Mouse (Mus musculus): ENCODE data around the gene Commd9.

Commd9 gene

GRCm38 (mm10) chr2:101909326-101910080 lies 23.5 kb downstream of the Commd9 start:
- DNase-seq (ENCODE audit: low read depth, low spot score), result no peak

- no peak for DNase-seq (ENCODE audit: low read depth, low spot score)
Measured at GRCm38 (mm10) chr2:101918518-101918917, 32.5 kb downstream of the Commd9 start.

- peak; percentile 15 for DNase-seq (ENCODE audit: low read depth, low spot score)
Measured at GRCm38 (mm10) chr2:101920136-101920554, 34.1 kb downstream of the Commd9 start.

- DNase-seq (ENCODE audit: low read depth, low spot score), result no peak
Measured at GRCm38 (mm10) chr2:101922302-101922701, 36.3 kb downstream of the Commd9 start.

DNA sequence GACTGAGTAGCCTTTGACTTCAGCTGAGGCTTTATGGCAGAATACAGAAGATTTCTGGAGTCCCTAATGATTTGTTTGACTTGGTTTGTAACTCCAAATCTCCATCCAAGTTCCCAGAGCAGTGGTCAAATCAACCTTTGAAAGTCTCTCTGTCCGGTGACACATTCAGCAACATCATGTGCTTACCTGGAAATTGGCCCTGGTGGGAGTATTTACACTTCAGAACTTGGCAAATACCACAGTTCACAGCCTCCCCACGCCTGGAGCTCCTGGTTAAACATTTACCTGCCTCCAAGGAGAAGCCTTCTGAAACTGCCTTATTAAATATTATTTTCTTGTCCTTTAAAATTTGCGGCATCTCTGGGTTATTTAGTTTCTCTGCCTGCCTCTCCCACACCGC lies 37.1 kb downstream of the Commd9 start:
- no peak for DNase-seq (ENCODE audit: low read depth, low spot score)

- DNase-seq (ENCODE audit: low read depth, low spot score), result no peak
Measured at GRCm38 (mm10) chr2:101925183-101925582, 39.1 kb downstream of the Commd9 start.

GRCm38 (mm10) chr2:101925591-101926188 lies 39.6 kb downstream of the Commd9 start:
- no peak for DNase-seq (ENCODE audit: low read depth, low spot score)

- DNase-seq (ENCODE audit: low read depth, low spot score), result no peak
Measured at GRCm38 (mm10) chr2:101932169-101932936, 46.3 kb downstream of the Commd9 start.

- no peak for DNase-seq (ENCODE audit: low read depth, low spot score)
Measured at GRCm38 (mm10) chr2:101933301-101933700, 47.3 kb downstream of the Commd9 start.

GRCm38 (mm10) chr2:101935006-101935405 lies 49.0 kb downstream of the Commd9 start:
- DNase-seq (ENCODE audit: low read depth, low spot score), result no peak

- no peak for DNase-seq (ENCODE audit: low read depth, low spot score)
Measured at GRCm38 (mm10) chr2:101950716-101951520, 64.9 kb downstream of the Commd9 start.
